Mouse (Mus musculus): ENCODE measurements around the gene Slc25a26. TPM values are rescaled to one million over a fixed set of nuclear protein-coding genes. Genes with fewer than 3 reads are reported as not detected.

Slc25a26 gene
- polyA plus RNA-seq, 1 experiment, result 10.6 TPM

DNA sequence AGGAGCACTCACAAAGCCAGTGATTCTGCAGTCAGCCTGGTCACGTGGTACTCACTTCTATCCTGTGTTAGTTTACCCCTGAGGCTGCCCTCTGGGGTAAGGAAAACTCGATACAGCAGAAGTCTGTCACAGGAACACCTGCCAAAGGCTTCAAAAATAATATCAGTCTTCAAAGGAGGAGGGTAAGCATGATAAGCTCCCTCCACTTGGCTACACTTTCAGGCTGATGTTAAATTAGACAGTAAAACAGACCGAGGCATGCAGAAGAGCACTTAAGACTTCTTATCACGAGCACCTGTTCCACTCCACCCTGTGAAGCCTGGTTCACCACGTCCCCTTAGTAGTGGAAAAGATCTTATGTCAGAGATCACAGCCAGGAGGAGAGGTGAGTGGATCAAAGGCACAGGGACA lies 136.9 kb downstream of the Slc25a26 start:
- DNase-seq (ENCODE audit: low spot score), result no peak

DNA sequence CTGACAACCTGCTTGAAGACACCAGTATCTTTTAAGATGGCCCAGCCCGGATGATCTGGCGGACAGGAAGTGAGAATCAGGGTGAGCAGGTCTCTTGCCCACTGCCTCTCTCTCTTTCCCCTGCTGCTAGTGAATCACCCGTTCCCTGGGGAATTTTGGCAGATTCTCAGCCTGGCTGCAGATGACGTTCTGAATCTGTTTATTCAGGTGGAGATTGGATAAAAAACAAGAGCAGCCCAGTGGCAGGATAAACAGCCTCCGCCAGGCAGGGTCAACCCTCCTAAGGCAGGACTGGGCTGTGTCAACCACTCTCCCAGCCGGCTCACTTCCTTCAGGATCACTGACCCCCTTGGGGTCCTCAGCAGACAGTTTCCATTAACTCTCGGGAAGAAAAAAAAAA lies 140.2 kb downstream of the Slc25a26 start:
- DNase-seq (ENCODE audit: low spot score), result no peak

- DNase-seq (ENCODE audit: low spot score), result no peak
Measured at GRCm38 (mm10) chr6:94642048-94642447, 141.9 kb downstream of the Slc25a26 start.

- DNase-seq (ENCODE audit: low spot score), result no peak
Measured at GRCm38 (mm10) chr6:94643989-94644388, 143.9 kb downstream of the Slc25a26 start.

- DNase-seq (ENCODE audit: low spot score), result no peak
Measured at GRCm38 (mm10) chr6:94644641-94645040, 144.5 kb downstream of the Slc25a26 start.

DNA sequence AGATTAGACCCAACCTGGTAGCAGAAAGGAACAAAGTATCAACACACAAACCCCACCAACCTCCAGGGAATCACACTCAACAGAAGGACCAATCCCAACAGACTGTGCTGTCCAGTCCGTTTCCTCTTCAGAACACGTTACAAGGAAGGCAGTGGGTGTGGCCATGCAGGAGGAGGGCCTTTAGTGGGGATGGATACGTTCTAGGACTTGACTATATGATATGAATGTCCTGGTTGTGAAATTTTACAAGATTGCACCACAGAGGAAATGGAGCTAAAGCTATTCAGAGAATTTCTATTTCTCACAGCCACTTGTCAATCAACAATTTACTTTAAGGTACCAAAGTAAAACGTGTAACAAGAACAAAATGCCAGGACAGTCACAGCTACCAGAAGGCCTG lies 145.6 kb downstream of the Slc25a26 start:
- DNase-seq (ENCODE audit: low spot score), result no peak

- DNase-seq (ENCODE audit: low spot score), result no peak
Measured at GRCm38 (mm10) chr6:94646274-94646863, 146.2 kb downstream of the Slc25a26 start.

DNA sequence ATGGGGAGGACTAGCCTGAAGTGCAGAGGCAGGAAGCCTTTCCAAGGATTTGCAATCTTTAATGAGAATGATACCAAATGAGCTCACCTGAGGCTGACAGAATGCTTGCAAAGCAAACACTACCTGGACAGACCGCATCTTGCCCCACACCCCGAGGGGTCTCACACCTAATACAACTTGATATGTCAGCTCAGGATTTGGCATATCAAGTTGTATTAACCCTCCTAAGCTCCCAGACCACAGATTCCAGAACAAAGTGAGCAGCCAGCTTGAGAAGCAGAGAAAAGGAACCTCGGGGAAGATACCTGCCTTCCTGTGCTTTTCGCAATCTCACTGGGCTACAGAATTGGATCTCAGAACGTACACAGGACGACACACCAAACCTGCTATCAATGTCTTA lies 146.8 kb downstream of the Slc25a26 start:
- no peak for DNase-seq (ENCODE audit: low spot score)

GRCm38 (mm10) chr6:94647574-94648430 lies 147.7 kb downstream of the Slc25a26 start:
- DNase-seq (ENCODE audit: low spot score), result no peak

- no peak for DNase-seq (ENCODE audit: low spot score)
Measured at GRCm38 (mm10) chr6:94648496-94648895, 148.4 kb downstream of the Slc25a26 start.

DNA sequence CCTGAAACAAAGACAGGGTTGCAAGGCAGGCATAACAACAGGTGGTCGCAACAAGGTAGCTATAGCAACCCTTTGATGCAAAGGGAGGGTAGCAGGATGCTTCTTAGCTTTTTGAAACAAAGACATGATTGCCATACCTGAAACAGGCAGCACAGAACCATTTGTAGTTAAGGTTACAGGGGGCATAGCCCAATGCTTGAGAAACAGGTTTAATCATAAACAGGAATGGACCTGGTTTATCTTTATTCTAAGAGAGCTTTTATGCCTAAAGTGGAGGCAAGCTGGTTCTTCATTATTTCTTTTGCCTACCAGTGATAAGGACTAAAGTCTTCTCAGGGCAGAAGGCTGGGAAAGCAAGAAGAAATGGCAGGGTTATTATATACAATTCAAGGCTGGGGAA lies 149.5 kb downstream of the Slc25a26 start:
- no peak for DNase-seq (ENCODE audit: low spot score)

DNA sequence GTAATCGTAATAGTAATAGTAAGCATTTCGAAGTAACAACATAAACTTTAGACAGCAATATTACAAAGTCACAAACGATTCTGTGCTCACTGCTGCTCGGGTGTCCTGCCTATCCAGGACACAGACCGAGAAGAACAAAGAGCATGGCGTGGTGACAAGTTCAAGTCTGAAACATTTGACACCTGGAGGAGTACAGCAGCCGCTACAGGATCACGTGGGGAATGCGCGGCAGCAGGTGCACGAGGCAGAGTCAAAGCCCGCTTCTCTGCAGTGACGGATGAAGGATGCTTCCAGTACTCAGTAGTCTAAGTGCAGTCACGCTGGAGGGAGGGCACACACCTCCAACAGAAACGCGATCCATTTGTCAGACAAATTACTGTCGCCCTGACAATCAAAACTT lies 151.4 kb downstream of the Slc25a26 start:
- DNase-seq (ENCODE audit: low spot score), result no peak

DNA sequence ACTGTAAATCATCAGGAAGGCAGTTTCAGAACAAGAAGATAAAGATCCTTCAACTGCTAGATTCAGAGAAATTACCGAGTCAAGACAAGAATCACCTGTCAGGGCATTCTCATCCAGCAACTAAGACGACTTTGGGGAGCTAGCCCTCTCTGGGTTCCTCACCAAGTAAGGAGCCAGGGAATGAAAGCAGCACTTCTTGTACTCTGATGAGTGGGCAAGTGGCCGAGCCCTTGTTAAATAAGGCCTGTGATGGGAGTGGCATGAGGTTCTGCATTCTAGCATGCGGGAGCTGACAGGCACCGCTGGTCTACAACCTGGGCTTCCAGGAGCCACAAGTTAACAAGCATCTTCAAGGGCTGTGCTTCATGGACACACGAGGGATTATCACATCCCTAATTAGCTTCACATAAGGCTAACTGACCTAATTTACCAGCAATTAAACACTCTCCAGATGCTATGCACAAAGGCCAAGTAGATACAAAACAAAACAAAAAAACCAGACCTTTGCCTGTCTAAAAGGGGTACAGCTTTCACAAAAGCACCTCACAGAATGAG lies 152.6 kb downstream of the Slc25a26 start:
- DNase-seq (ENCODE audit: low spot score), result no peak

DNA sequence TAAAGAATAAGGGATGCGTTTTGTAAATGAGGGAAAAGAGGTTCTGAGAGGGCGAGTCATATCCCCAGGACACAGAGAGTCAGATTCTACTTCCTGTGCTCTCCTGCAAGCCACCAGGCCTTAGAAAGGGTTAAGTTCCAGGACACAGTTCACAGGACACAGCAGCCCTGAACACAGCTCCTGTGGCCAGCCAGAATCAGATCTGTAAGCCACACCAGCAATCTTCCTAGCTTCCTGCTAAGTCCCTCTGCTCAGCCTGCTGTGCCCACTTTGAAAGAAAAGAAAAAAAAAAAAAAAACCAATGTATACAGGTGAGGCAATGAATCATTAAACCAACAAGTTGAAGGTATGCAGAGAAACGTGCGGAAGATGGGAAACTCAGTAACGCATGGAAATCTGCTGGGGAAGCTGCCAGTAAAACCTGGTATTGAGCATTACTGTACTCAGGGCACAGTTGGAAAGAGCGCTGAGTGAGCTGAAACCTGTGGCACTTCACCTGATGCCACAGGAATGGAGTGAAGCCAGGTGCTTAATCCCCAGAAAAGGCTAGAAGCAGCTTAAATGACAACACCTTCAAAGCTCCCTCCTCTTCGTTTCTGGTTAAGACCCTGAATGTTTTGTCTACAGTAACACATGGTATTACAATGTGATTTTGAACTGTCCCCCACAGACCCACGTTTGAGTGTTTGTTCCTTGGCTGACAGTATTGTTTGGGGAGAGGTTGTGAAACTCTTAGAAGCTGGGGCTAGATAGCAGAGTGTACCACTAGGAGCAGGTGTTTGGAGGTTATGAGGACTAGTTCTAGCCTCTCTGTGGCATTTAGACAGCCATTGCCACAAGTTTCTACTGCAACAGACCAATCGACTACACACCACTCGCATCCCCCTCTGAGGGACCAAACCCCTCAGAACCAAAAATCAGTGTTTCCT lies 153.5 kb downstream of the Slc25a26 start:
- DNase-seq (ENCODE audit: low spot score), result no peak

Other genes starting within 250 kb of the Slc25a26 start
- gene Magi1, start 216.4 kb upstream of the Slc25a26 start, polyA plus RNA-seq (2012; rRNA removed), result 9.6 and 14.1 TPM in 2 replicates
- 10.8 and 13.8 TPM in 2 replicates for gene Lrig1, start 199.8 kb downstream of the Slc25a26 start, polyA plus RNA-seq (2012; rRNA removed)